Mouse (Mus musculus) embryonic facial prominence, embryonic 14.5 days (tissue): ENCODE results near the gene Ube2s. TPM values are rescaled to one million over a fixed set of nuclear protein-coding genes. Genes with fewer than 3 reads are reported as not detected.
"Not testable (repeated sequence)": the region's sequence is repeated elsewhere in the genome, so short reads cannot be mapped to it uniquely, and the experiment has no call there.

Source experiments
- ATAC-seq: fragments of 200-750 bp; cut with Nextera tagmentation; 2 replicates; pipeline ENCODE4 v1.8.0; 2017; ENCODE audit warnings: low read depth, moderate number of reproducible peaks, moderate TSS enrichment
- DNase-seq: peaks from one replicate; pipeline ENCODE4 v3.0.0-alpha.2; 2015; ENCODE audit warnings: low spot score
- H3K27ac ChIP-seq: fragments of 300-500 bp; sonication (generic); replicated peaks from 2 replicates; pipeline ENCODE4 v1.5.1; 2014; ENCODE audit warnings: low read depth, mild to moderate bottlenecking, low read length, moderate library complexity
- H3K27me3 ChIP-seq: fragments of 300-500 bp; sonication (generic); replicated peaks from 2 replicates; pipeline ENCODE4 v1.6.1; 2014; ENCODE audit warnings: low read length; ENCODE audit not compliant: control insufficient read depth, insufficient read depth
- H3K36me3 ChIP-seq: fragments of 300-500 bp; sonication (generic); 2 replicates; pipeline ENCODE4 v1.6.1; 2014; ENCODE audit warnings: low read length, mixed read lengths; ENCODE audit not compliant: control insufficient read depth, insufficient read depth
- H3K4me1 ChIP-seq: fragments of 300-500 bp; sonication (generic); 2 replicates; pipeline ENCODE4 v1.6.1; 2014; ENCODE audit warnings: antibody characterized with exemption, low read length; ENCODE audit not compliant: control insufficient read depth, insufficient read depth
- H3K4me2 ChIP-seq: fragments of 300-500 bp; sonication (generic); 2 replicates; pipeline ENCODE4 v1.6.1; 2014; ENCODE audit warnings: low read depth, mild to moderate bottlenecking, low read length, moderate library complexity, mixed read lengths
- H3K4me3 ChIP-seq: fragments of 300-500 bp; sonication (generic); 2 replicates; pipeline ENCODE4 v1.5.1; 2014; ENCODE audit warnings: low read depth, mild to moderate bottlenecking, low read length
- H3K9ac ChIP-seq: fragments of 300-500 bp; sonication (generic); 2 replicates; pipeline ENCODE4 v1.6.1; 2014; ENCODE audit warnings: low read depth, mild to moderate bottlenecking, low read length, moderate library complexity, mixed read lengths
- H3K9me3 ChIP-seq: fragments of 300-500 bp; sonication (generic); 2 replicates; pipeline ENCODE4 v1.6.1; 2016; ENCODE audit warnings: low read length; ENCODE audit not compliant: control insufficient read depth
- WGBS: fragments of 180-500 bp; shearing (Covaris S2); extraction: QIAGEN DNeasy Blood & Tissue Kit; methylation state at CpG from one replicate; pipeline ENCODE4 v1.1.7; 2014; 5-methylcytosine and 5-hydroxymethylcytosine counted together
- polyA plus RNA-seq: library from polyadenylated mRNA; unstranded; fragments of >200 nt; fragmentation: Nextera tagmentation; extraction: Ambion mirVana; gene quantifications from 2 replicates; pipeline ENCODE4 v1.2.1, GENCODE M21; 2014

The Ube2s gene
- polyA plus RNA-seq: 347 and 359 TPM in 2 replicates

- Histone ChIP-seq H3K4me1 (peaks cover 21% of the 10 kb centered on the region), H3K27me3 (no peaks in the 10 kb centered on the region), H3K27ac (peak within 1 kb of the TSS; percentile 98), H3K36me3 (peaks cover 29% of the 10 kb centered on the region), H3K9ac (peak within 1 kb of the TSS; percentile 99), H3K4me3 (peak within 1 kb of the TSS; percentile 97), H3K4me2 (peak within 1 kb of the TSS; percentile 80), H3K9me3 (no peaks in the 10 kb centered on the region)
- DNase-seq (peak; percentile 100), ATAC-seq (peak; percentile 99)
- WGBS: under 1% methylated on average over 59 of the region's 62 CpGs
Measured at GRCm38 (mm10) chr7:4812303-4813104, at the start of gene Ube2s. Gene Ube2s (minus strand): TSS chr7:4812590.

DNA sequence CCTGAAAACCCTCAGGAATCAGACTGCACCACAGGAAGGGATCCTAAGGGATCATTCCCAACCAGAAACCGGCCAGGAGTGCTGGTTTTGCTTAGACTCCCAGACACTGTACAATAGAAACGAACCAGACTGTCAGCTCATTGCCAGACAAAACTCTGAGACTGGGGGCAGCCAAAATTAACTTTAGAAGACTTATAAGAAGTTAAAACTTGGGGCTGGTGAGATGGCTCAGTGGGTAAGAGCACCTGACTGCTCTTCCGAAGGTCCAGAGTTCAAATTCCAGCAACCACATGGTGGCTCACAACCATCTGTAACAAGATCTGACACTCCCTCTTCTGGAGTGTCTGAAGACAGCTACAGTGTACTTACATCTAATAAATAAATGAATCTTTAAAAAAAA is 48.5 kb upstream of the Ube2s start:
- H3K9me3 ChIP-seq, DNase-seq, H3K4me3 ChIP-seq, H3K36me3 ChIP-seq, H3K27ac ChIP-seq, H3K27me3 ChIP-seq, H3K4me2 ChIP-seq, H3K9ac ChIP-seq, ATAC-seq, H3K4me1 ChIP-seq: not testable (repeated sequence)
- 53% methylated on average over 3 of the region's 3 CpGs for whole genome bisulfite sequencing

- Histone ChIP-seq H3K27ac (no peak overlapping the region; the same call in 1 of the 2 replicates), H3K9ac (no peak overlapping the region), H3K4me1 (peaks cover 7% of the 10 kb centered on the region; the same call in 1 of the 2 replicates), H3K4me3 (no peak overlapping the region), H3K36me3 (no peaks in the 10 kb centered on the region), H3K9me3 (no peaks in the 10 kb centered on the region), H3K27me3 (no peaks in the 10 kb centered on the region), H3K4me2 (no peak overlapping the region)
- DNase-seq: peak; percentile 50
- WGBS: 63% methylated on average over 12 of the region's 12 CpGs
- ATAC-seq: no peak
Measured at GRCm38 (mm10) chr7:4859418-4859978, 47.1 kb upstream of the Ube2s start.

- no peaks in the 10 kb centered on the region for H3K27me3 ChIP-seq
- ATAC-seq: no peak
- no peak overlapping the region for H3K9ac ChIP-seq
- H3K4me1 ChIP-seq: no peaks in the 10 kb centered on the region
- H3K4me2 ChIP-seq: no peak overlapping the region
- H3K27ac ChIP-seq: no peak overlapping the region
- DNase-seq: no peak
- WGBS: 60% methylated on average over 7 of the region's 7 CpGs
- H3K9me3 ChIP-seq: no peaks in the 10 kb centered on the region
- no peak overlapping the region for H3K4me3 ChIP-seq
- no peaks in the 10 kb centered on the region for H3K36me3 ChIP-seq
Measured at GRCm38 (mm10) chr7:4857321-4857720, 44.9 kb upstream of the Ube2s start.

DNA sequence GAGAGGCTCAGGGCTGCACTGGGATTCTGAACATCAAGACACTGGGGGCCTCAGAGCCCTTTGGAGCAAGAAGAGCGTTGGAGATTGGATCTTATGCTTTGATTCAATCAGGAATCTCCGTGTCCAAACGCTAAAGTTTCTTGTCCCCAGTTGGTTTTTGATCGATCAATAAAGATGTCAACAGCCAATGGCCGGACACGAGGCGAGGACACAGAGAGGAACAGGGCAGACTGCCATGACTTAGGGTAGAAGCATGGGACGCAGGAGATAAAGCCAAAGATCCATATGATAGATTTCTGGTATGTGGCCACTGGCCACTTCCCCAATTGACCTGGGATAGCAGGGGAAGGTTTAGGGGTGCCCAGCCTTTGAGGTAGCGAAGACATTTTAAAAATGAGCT is 44.1 kb upstream of the Ube2s start:
- H3K4me2 ChIP-seq: no peak overlapping the region

DNA sequence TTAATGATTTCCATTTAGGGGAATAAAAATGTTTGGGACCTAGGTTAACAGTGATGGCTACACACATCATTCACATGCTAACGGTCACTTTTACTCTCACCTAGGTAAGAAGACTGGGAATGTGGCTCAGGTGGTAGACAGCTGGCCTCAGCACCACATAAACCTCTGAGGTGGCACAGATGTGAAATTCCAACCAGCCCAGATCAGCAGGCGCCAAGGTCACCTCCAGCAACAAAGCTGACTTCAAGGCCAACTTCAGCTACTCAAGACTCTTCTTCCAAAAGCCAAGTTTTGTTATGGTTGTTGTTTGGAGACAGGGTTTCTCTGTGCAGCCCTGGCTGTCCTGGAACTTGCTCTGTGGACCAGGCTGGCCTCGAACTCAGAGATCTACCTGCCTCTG is 41.2 kb upstream of the Ube2s start:
- no peak for DNase-seq
- WGBS: 89% methylated on average over 3 of the region's 3 CpGs
- Histone ChIP-seq H3K9ac (no peak overlapping the region), H3K27ac (no peak overlapping the region), H3K27me3 (no peaks in the 10 kb centered on the region), H3K4me1 (no peaks in the 10 kb centered on the region), H3K36me3 (no peaks in the 10 kb centered on the region), H3K4me2 (no peak overlapping the region), H3K9me3 (no peaks in the 10 kb centered on the region), H3K4me3 (no peak overlapping the region)
- ATAC-seq: no peak

More for the DNA sequence above, 44.1 kb upstream of the Ube2s start:
- DNase-seq: no peak
- Histone ChIP-seq H3K9ac (no peak overlapping the region), H3K4me3 (no peak overlapping the region), H3K27ac (no peak overlapping the region), H3K27me3 (no peaks in the 10 kb centered on the region), H3K36me3 (no peaks in the 10 kb centered on the region), H3K4me1 (no peaks in the 10 kb centered on the region), H3K9me3 (no peaks in the 10 kb centered on the region)
- no peak for ATAC-seq
- 84% methylated on average over 9 of the region's 9 CpGs for WGBS

GRCm38 (mm10) chr7:4851315-4851688 is 38.9 kb upstream of the Ube2s start:
- Histone ChIP-seq H3K4me3 (no peak overlapping the region), H3K4me2 (no peak overlapping the region), H3K27ac (no peak overlapping the region), H3K27me3 (no peaks in the 10 kb centered on the region), H3K4me1 (no peaks in the 10 kb centered on the region), H3K36me3 (no peaks in the 10 kb centered on the region), H3K9me3 (no peaks in the 10 kb centered on the region), H3K9ac (no peak overlapping the region; the same call in 1 of the 2 replicates)
- DNase-seq: no peak
- 70% methylated on average over 8 of the region's 8 CpGs for WGBS
- no peak for ATAC-seq

DNA sequence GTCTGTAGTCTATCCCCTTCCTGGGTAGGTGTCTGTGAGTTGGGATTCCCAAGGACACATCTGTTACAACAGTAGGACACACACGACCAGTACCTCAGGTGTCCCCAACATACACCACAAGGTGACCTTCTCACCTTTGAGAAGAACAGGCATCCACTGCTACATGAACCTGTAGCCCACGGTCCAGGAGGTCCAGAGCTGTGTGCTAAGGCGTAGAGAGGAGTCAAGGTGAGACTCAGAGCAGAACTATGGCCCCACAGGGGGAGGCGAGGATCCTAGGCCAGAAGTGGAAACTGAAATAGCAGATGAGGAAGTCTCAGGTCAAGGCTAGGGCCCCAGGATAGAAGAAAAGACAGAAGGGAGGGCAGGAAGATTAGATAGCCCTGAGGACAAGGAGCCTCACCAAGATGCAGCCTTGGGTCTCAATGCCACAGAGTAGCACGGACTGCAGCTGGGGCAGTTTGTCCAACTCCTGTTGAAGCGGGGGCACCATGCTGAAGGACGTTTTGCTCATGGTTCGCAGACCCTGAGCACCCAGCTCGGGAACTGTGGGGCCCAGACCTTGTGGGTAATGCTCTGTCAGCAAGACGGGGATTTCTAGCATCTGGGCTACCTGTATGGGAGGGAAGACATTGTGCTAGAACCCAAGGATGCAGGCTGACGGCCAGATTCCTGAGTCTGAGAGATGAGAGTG is 38.4 kb upstream of the Ube2s start:
- no peaks in the 10 kb centered on the region for H3K9me3 ChIP-seq
- H3K4me3 ChIP-seq: no peak overlapping the region
- H3K27ac ChIP-seq: no peak overlapping the region
- H3K27me3 ChIP-seq: peaks cover 2% of the 10 kb centered on the region; the same call in 1 of the 2 replicates
- 71% methylated on average over 11 of the region's 11 CpGs for WGBS
- ATAC-seq: no peak
- H3K9ac ChIP-seq: no peak overlapping the region; the same call in 1 of the 2 replicates
- no peak overlapping the region for H3K4me2 ChIP-seq
- no peaks in the 10 kb centered on the region for H3K36me3 ChIP-seq
- no peak for DNase-seq
- H3K4me1 ChIP-seq: no peaks in the 10 kb centered on the region
